Mouse (Mus musculus) induced T-regulatory cell, adult 2 months (primary cell): Measurements from ENCODE around the gene Pth2.
A peak's percentile ranks its signal among the peaks of the same experiment; 100 is the strongest.

ENCODE experiments used
- DNase-seq: peaks from one replicate; pipeline ENCODE4 v3.0.0-alpha.2; 2012; ENCODE audit warnings: low read depth

Pth2 gene

DNA sequence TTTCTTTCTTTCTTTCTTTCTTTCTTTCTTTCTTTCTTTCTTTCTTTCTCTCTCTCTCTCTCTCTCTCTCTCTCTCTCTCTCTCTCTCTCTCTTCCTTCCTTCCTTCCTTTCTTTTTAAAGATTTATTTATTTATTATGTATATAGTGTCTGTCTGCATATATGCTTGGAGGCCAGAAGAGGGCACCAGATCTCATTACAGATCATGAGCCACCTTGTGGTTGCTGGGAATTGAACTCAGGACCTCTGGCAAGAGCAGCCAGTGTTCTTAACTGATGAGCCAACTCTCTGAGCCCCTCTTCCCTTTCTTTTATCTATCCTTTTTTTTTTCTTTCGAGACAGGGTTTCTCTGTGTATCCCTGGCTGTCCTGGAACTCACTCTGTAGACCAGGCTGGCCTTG is 7.0 kb upstream of the Pth2 start:
- DNase-seq, result peak; percentile 80

- DNase-seq, result no peak
Observed at GRCm38 (mm10) chr7:45174567-45175280, 6.1 kb upstream of the Pth2 start.

DNA sequence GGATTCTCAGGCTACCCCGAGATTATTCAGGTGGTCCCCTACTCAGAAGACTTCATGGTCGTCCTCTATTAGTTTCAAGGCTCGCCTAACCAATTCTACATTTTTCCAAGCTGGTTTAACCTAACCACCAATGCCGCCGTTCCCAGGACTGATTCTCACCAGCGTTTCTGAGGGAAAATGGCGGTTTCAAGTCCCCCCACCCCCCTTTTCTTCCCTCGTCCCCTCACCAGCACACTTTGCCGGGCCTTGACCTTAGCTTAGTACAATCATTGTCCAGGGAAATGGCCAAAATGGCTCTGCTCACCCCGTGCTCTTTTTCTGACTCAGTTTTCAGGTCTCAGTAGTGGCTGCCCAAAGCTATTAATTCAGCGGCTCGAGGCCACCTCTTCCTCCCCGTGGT is 5.4 kb upstream of the Pth2 start:
- DNase-seq, result no peak

DNA sequence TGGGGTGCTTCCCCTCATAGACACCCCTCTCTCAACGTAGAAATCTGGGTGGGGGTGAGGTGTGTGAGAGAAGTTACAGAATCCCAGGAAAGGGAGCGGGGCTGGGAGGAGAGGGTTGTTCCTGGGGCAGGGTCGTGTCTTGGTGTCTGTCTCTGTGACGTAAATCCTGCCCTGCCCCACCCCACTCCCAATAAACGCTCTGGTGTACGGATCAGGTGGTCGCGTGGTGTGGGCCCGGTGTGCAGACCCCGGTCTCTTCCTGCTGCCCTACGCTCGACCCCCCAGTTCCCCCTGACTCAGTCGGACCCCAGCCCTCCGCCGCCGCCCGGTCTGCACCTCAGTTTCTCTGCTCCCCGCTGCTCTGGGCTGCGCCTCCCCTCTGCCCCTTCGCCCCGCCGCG is 4.9 kb upstream of the Pth2 start:
- no peak for DNase-seq

DNA sequence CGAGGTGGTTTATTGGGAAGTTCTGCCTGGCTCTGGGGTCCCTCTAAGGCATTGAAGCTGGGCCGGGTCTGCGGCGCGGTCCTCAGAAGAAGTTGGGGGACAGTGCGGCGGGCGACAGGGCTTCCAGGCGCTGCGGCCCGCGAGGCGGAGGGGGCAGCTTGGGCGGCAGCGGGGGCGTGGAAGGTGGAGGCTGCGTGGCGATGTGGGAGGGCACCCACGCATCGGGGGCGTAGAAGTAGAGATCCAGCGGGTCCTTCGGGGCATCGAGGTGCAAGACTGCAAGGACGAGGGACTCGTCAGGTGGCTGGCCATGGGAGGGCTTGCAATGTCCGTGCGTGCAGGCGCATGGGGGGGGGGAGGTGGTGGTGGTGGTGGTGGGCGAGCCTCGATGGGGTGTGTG is 4.4 kb upstream of the Pth2 start:
- DNase-seq, result no peak

DNA sequence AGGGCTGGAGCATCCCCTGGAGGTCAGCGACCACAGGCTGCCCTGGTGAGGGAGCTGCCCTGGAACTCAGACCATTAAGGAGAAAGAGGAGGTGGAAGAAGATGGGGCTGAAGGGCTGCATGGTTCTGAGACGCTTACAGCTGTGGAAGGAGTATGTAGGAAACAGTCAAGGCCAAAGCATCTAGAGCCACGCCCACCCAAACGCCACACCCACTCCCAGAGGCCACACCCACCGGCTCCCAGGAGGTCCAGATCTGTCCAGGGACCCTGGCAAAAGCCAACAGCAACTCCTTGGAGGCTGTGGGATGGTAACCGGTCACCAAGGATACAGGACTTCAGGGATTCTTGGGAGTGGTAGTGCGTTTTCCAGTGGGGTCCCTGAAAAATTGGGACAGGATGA is 2.2 kb upstream of the Pth2 start:
- peak; percentile 36 for DNase-seq

DNA sequence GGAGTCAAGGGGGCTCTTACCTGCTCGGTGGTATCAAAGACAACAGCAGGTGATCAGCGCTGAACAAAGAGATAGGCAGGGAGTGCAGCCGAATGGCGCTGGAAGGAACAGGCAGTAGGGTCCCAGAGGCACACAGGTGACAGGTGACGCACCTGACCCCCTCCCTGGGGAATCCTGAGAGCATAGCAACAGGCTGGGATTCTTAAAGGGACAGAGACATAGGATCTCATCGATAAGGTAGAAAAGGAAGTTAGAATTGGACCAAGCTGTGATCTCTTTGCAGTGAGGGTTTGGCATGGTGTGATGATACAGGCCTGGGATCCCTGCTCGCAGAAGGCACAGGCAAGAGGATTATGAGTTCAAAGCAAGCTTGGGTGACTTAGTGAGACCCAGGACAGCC is 1.3 kb upstream of the Pth2 start, which contains the start of gene Gfy:
TSS of gene Gfy (minus strand) at position 101 of the 400 bp plus-strand sequence.
- no peak for DNase-seq

DNA sequence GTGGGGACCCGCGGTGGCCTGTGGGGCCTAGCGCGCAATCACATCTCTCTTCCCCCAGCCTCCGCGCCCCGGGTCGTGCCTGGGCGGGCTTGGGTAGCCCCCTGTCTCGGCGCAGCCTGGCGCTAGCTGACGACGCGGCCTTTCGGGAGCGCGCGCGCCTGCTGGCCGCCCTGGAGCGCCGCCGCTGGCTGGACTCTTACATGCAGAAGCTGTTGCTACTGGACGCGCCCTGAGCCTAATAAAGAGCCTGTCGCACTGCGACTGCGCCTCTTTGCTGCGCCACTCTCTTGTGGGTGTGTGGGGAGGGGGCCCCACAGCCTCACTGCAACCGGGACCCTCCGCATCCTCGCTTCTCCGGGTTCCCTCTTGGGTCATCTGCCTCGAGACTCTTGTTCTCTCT is 745 bp downstream of the Pth2 start:
- peak; percentile 38 for DNase-seq

DNA sequence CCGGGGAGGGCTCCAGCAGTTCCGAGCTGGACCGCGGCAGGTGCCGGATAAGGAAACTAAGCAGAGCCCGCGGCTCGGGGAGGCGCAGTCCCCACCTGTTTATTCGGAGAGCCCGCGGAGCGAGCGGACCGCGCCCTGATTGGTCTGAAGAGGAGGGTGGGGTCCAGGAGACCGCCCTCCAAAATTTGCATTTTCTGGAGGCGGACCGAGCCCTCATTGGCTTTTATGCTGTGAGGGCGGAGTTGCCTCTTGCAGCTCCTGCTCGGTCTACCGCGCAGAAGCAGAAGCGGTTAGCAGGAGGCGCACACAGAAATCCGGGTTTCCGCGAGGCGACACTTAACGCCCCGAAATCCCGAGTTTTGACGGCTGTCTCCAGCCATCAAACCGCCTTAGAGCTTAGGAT is 1.4 kb downstream of the Pth2 start:
- peak; percentile 93 for DNase-seq

- DNase-seq, result no peak
Observed at GRCm38 (mm10) chr7:45182606-45183005, 1.8 kb downstream of the Pth2 start.

DNA sequence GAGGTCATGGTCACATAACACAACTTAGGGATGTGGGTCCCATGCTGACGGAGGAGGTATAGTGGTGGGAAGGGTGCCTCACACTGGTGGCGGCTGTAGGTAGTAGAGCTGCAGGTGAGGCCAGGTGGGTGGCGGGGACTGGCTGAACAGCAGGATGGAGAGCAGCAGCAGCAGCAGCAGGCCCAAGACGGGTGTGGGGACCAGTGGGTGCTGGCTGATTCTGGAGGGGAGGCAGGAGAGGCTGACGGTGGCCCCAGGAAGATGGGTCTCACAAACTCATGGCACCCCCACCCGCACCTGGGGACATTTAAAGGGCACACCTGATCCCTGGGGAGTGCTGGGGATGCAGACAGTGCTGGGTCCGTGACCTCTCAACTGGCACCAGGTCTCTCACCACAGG is 2.9 kb downstream of the Pth2 start:
- no peak for DNase-seq

- no peak for DNase-seq
Observed at GRCm38 (mm10) chr7:45185921-45186320, 5.1 kb downstream of the Pth2 start.

DNA sequence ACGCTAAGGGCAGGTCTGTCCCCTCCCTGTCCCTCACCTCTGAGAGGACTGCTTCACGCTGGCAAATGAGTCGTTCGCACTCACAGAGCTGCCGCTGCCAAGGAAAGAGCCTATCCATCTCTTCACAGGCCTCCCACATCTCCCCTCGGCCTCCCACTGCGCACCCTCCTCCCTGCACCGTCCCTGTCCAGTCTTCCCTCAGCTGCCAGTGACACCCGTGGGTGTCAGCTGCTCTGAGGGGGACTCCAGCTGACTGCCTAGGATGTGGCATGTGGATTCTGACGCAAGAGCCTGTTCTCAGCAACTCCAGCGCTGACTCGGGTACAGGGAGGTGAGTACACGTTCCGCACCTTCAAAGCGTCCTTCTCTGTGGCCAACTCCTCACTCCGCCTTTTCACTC is 8.8 kb downstream of the Pth2 start:
- no peak for DNase-seq

DNA sequence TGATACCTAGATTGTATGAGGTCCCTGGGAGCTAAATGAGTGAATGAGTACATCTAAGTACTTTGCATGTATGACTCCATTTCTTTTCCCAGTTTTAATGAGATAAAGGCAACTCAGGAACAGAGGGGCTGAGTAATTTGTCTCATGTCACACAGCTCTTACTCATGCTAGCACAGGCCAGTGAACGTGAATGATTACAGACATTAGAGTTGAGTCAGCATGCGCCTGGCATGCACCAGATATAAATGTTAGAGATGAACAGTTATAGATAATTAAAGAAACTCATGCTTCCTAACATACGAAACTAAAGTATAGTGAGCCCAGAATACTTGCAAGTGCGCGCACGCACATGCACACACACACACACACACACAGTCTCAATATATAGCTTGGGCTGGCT is 9.4 kb downstream of the Pth2 start:
- no peak for DNase-seq

DNA sequence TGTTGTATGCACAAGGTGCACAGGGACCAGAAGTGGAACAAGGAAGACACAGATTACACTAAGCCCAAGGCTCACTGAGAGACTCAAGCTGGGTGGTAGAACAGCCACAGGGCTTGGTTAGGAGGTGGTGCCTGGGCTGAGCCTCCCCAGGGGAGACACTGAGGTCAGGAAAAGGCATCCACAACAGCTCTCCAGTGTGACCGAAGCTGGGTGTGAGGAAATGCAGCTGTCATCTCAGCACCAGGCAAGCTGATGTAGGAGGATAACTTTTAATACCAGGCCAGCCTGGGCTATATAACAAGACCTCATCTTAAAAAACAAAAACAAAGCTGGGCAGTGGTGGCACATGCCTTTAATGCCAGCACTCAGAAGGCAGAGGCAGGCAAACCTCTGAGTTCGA is 10.4 kb downstream of the Pth2 start:
- no peak for DNase-seq

GRCm38 (mm10) chr7:45191803-45192363 is 11.1 kb downstream of the Pth2 start:
- no peak for DNase-seq

GRCm38 (mm10) chr7:45192585-45193310 is 12.0 kb downstream of the Pth2 start:
- no peak for DNase-seq

DNA sequence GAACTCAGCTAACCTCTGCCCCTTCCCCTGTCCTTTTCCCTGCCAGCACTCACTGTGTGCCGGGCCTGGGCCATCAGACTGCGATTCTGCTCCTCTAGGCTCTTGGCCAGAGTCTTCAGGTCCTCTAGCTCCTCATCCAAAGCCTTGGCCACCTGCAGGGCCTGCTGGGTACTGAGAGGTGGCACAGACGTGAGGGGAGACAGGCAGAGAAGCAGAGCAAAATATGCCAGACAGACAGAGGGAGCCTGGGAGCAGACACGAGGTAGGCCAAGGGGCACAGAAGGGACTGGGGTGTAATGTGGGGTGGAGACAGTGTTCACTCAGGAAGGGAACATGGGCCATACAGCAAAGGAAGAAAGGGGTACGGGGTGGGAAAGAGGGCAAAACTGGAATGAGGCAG is 12.6 kb downstream of the Pth2 start:
- DNase-seq, result no peak

GRCm38 (mm10) chr7:45193871-45194785 is 13.3 kb downstream of the Pth2 start:
- DNase-seq, result no peak

DNA sequence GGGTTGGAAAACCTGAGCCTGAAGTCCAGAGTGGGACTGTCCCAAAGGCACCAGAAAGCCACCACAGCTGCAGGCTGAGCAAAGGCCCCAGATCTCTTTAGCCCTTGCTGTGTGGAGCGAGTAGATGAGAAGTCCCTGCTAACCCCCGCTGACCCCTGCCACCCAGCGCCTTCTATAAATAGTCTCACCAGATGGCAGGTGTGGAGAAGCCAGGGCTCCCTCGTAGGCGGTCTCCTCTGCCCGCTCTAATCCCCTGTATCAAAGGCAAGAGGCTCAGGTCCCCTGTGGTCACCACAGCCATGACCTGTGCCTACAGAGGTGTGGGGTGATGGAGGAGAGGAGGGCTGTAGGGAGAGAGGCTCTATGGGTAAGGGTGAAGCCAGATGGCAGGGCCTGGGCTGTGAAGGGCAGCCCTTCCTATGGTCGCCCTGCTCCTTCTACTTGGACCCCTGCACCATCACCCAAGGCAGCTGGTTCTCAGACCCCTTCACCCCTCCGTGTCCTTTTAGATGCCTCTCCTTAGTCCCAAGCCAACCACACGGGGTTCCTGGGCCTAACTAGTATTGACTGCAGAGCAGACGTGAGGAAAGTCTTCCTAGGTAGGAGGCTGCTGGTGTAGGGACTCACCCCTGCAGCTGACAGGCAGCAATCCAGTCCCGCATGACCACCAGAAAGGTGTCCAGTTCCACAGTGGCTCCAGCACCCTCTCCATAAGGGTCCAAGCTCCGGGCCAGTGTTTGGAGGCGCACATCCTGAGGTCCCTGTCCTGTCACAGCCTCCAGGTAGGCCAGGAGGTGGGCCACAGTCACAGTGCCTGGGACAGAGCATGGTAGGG is 14.8 kb downstream of the Pth2 start:
- DNase-seq, result no peak

GRCm38 (mm10) chr7:45196176-45196535 is 15.4 kb downstream of the Pth2 start:
- DNase-seq, result no peak

DNA sequence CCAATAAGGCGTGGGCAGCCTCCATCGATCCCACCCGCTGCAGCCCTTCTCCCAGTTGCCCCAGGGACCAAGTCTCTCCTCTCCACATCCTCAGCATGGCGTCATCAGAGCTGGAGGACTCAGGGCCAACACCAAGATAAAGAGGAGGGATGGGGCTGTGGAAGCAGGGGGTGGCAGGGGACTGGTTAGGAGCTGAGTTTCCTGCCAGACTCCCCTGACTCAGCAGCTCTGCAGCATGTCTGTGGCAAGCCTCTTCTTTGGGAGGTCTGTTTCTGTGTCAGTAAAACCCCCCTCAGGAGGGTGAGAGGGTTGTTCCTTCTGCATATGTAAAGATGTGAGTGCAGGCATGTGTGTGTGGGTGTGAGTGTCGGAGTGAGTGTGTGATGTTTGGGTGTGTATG is 16.2 kb downstream of the Pth2 start:
- no peak for DNase-seq
